Mouse (Mus musculus) intestine, embryonic 16.5 days (tissue): ENCODE results near the gene Pold4. TPM values are rescaled to one million over a fixed set of nuclear protein-coding genes. Genes with fewer than 3 reads are reported as not detected.
A peak's percentile ranks its signal among the peaks of the same experiment; 100 is the strongest.

Experiments
- ATAC-seq: fragments of 200-750 bp; cut with Nextera tagmentation; 2 replicates; pipeline ENCODE4 v1.8.0; 2017; ENCODE audit warnings: moderate TSS enrichment, moderate library complexity
- H3K27ac ChIP-seq: fragments of 300-500 bp; sonication (generic); 2 replicates; pipeline ENCODE4 v1.5.1; 2014; ENCODE audit warnings: mild to moderate bottlenecking, low read length
- H3K27me3 ChIP-seq: fragments of 300-500 bp; sonication (generic); replicated peaks from 2 replicates; pipeline ENCODE4 v1.6.1; 2014; ENCODE audit warnings: low read length, control low read depth, mixed read lengths; ENCODE audit not compliant: control insufficient read depth, insufficient read depth
- H3K36me3 ChIP-seq: fragments of 300-500 bp; sonication (generic); 2 replicates; pipeline ENCODE4 v1.6.1; 2014; ENCODE audit warnings: low read length, control low read depth; ENCODE audit not compliant: control insufficient read depth, insufficient read depth
- H3K4me1 ChIP-seq: fragments of 300-500 bp; sonication (generic); 2 replicates; pipeline ENCODE4 v1.6.1; 2014; ENCODE audit warnings: low read length, control low read depth, mixed read lengths; ENCODE audit not compliant: control insufficient read depth, insufficient read depth
- H3K4me2 ChIP-seq: fragments of 300-500 bp; sonication (generic); 2 replicates; pipeline ENCODE4 v1.6.1; 2014; ENCODE audit warnings: low read depth, low read length, control low read depth
- H3K4me3 ChIP-seq: fragments of 300-500 bp; sonication (generic); 2 replicates; pipeline ENCODE4 v1.5.1; 2014; ENCODE audit warnings: mild to moderate bottlenecking, low read length
- H3K9ac ChIP-seq: fragments of 300-500 bp; sonication (generic); 2 replicates; pipeline ENCODE4 v1.6.1; 2014; ENCODE audit warnings: low read depth, low read length
- H3K9me3 ChIP-seq: fragments of 300-500 bp; sonication (generic); 2 replicates; pipeline ENCODE4 v1.6.1; 2016; ENCODE audit warnings: low read length, control low read depth; ENCODE audit not compliant: control insufficient read depth
- WGBS: fragments of 180-500 bp; shearing (Covaris S2); extraction: QIAGEN DNeasy Blood & Tissue Kit; methylation state at CpG from one replicate; pipeline ENCODE4 v1.1.7; 2014; 5-methylcytosine and 5-hydroxymethylcytosine counted together
- polyA plus RNA-seq: library from polyadenylated mRNA; unstranded; fragments of >200 nt; fragmentation: Nextera tagmentation; extraction: Ambion mirVana; gene quantifications from 2 replicates; pipeline ENCODE4 v1.2.1, GENCODE M21; 2015

Pold4 gene
- polyA plus RNA-seq, 1 experiment from 2014 or later, result 46.7 TPM

DNA sequence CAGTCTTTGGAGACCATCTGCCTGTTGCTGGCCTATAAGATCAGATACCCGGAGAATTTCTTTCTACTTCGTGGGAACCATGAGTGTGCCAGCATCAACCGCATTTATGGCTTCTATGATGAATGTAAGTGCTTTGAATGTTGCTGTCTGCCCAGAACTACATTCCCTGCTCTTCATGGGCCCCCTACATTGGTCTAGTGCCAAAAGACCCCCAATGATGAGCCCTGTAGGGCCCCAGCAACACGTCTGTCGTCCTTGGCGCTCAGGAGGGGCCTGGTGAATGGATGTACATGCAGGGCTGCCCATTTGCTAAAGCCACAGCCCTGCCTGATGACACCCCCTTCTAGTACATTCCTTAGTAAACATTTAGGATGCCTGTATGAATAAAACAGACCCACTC is 38.6 kb upstream of the Pold4 start:
- peaks cover 47% of the 10 kb centered on the region for H3K4me1 ChIP-seq
- no peaks in the 10 kb centered on the region for H3K27me3 ChIP-seq
- ATAC-seq, result no peak
- H3K4me3 ChIP-seq, result peak overlapping the region; percentile 95
- H3K9me3 ChIP-seq, result no peaks in the 10 kb centered on the region
- peak overlapping the region; percentile 74 for H3K4me2 ChIP-seq
- H3K9ac ChIP-seq, result peak overlapping the region; percentile 99
- WGBS, result 49% methylated on average over 6 of the region's 6 CpGs
- H3K27ac ChIP-seq, result peak overlapping the region; percentile 97; the same call in 1 of the 2 replicates
- peaks cover 22% of the 10 kb centered on the region; the same call in 1 of the 2 replicates for H3K36me3 ChIP-seq

DNA sequence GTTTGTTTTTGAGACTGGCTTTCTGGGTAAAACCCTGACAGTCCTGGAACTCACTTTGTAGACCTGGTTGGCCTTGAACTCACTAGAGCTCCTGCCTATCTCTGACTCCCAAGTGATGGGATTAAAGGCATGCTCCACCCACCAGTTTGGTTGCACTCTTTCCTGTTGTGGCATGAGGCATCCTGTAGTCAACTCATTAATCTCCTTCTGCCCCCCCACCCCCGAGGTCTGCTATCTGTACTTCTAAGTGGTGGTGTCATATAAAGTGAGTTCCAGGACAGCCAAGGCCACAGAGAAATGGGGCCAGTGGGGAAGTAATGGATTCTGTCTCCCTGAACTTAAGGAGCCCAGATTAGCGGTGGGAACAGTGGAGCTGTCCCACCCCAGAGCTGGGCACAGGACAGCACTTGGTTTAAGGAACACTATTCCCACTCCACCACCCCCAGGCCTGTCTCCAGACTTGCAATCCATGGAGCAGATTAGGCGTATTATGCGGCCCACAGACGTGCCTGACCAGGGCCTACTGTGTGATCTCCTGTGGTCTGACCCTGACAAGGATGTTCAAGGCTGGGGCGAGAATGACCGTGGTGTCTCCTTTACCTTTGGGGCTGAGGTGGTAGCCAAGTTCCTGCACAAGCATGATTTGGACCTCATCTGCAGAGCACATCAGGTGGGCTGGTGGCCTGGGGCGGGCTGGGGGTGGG is 37.5 kb upstream of the Pold4 start:
- WGBS, result 79% methylated on average over 8 of the region's 8 CpGs
- Histone ChIP-seq H3K4me2 (no peak overlapping the region), H3K27ac (no peak overlapping the region), H3K4me1 (peaks cover 47% of the 10 kb centered on the region), H3K9ac (no peak overlapping the region), H3K36me3 (peaks cover 22% of the 10 kb centered on the region; the same call in 1 of the 2 replicates), H3K9me3 (no peaks in the 10 kb centered on the region), H3K27me3 (no peaks in the 10 kb centered on the region), H3K4me3 (no peak overlapping the region)
- no peak for ATAC-seq

DNA sequence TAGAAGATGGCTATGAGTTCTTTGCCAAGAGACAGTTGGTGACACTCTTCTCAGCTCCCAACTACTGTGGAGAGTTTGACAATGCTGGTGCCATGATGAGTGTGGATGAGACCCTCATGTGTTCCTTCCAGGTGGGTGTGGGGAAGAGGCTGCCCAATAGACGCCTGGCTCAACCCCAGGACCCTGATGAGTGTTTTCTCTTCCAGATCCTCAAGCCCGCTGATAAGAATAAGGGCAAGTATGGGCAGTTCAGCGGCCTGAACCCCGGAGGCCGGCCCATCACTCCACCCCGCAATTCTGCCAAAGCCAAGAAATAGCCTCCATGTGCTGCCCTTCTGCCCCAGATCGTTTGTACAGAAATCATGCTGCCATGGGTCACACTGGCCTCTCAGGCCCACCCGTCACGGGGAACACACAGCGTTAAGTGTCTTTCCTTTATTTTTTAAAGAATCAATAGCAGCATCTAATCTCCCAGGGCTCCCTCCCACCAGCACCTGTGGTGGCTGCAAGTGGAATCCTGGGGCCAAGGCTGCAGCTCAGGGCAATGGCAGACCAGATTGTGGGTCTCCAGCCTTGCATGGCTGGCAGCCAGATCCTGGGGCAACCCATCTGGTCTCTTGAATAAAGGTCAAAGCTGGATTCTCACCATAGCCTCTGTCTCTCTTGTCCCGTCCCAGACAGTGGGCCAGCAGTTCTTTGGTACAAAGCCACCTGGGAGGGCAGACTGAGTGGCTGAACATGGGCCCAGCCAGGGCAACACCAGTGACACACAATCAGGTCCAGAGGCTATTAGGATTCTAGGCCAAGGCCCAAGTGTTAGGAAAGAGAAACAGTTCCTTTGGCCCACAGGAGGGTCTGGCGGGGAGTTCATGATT is 36.7 kb upstream of the Pold4 start:
- no peaks in the 10 kb centered on the region for H3K9me3 ChIP-seq
- H3K4me3 ChIP-seq, result no peak overlapping the region
- H3K27ac ChIP-seq, result no peak overlapping the region
- no peak overlapping the region for H3K9ac ChIP-seq
- H3K36me3 ChIP-seq, result peaks cover 23% of the 10 kb centered on the region; the same call in 1 of the 2 replicates
- H3K4me2 ChIP-seq, result no peak overlapping the region
- peaks cover 47% of the 10 kb centered on the region for H3K4me1 ChIP-seq
- ATAC-seq, result no peak
- H3K27me3 ChIP-seq, result no peaks in the 10 kb centered on the region
- 74% methylated on average over 12 of the region's 12 CpGs for WGBS

DNA sequence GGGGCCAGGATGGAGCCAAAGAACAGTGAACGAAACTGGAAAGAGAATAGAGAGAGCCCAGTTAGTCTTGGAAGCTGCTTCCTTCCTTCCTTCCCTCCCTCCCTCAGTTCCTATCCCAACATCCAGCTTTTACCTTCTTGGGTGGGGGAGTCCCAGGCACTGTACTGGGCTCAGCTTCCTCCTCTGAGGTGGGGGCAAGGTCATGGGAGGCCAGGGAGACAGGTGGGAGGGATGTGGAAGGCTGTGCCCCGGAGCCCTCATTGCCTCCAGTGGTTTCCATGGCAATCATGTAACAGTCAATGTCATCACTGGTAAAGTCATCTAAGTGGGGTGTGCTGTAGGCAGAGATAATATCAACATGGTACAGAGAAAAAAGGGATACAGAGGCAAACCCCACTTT is 35.7 kb upstream of the Pold4 start:
- peaks cover 52% of the 10 kb centered on the region for H3K4me1 ChIP-seq
- H3K9ac ChIP-seq, result no peak overlapping the region
- no peaks in the 10 kb centered on the region for H3K27me3 ChIP-seq
- no peaks in the 10 kb centered on the region for H3K9me3 ChIP-seq
- H3K4me2 ChIP-seq, result no peak overlapping the region
- H3K4me3 ChIP-seq, result no peak overlapping the region
- 53% methylated on average over 2 of the region's 2 CpGs for WGBS
- H3K27ac ChIP-seq, result peak overlapping the region; percentile 45; the same call in 1 of the 2 replicates
- ATAC-seq, result no peak
- H3K36me3 ChIP-seq, result peaks cover 23% of the 10 kb centered on the region; the same call in 1 of the 2 replicates

DNA sequence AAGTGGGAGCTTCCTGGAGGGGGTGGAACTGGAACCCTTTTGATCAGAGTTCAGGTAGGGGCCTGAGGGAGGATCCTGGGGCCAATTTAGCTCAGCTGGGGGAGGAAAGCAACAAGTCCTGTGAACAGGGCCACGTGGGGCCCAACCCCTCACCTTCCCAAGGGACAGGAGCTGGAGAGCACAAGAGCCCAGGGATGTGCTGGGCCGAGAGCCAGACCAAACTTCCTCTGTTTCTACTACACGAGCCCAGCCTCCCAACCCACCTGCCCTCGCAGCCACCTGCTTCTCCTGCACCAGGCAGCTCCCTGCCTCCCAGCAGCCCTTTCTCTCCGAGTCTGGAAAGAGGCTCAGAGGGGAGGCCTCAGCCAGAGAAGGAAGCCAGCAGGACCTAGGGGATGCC is 35.2 kb upstream of the Pold4 start:
- Histone ChIP-seq H3K9ac (0 out of 2 replicates have a peak overlapping the region, but pooled peaks have one; percentile 0), H3K4me3 (no peak overlapping the region), H3K27ac (peak overlapping the region; percentile 38), H3K27me3 (no peaks in the 10 kb centered on the region), H3K4me1 (peaks cover 47% of the 10 kb centered on the region), H3K36me3 (peaks cover 23% of the 10 kb centered on the region; the same call in 1 of the 2 replicates), H3K4me2 (no peak overlapping the region), H3K9me3 (no peaks in the 10 kb centered on the region)
- ATAC-seq, result peak; percentile 3
- WGBS, result 17% methylated on average over 5 of the region's 5 CpGs

DNA sequence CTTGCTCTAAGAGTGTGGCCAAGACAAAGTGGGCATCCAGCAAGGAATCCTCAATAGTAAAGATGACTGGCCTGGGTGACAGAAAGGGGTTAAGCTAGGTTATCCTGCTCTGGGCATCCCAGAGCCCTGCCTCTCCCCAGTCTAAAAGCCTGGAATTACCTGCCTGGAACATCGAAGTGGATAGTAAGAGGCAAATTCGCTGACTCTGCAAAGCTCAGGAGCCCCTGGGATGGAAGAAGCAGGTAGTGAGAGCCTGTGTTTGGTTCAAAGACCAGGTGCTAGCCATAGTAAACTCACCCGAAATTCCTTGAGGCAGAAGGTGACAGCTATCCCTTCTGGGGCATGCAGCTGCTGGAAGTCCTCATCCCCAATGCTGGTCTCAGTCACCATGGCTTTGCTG is 34.5 kb upstream of the Pold4 start:
- no peaks in the 10 kb centered on the region for H3K27me3 ChIP-seq
- H3K27ac ChIP-seq, result peak overlapping the region; percentile 38; the same call in 1 of the 2 replicates
- H3K4me1 ChIP-seq, result peaks cover 46% of the 10 kb centered on the region
- 0 out of 2 replicates have a peak overlapping the region, but pooled peaks have one; percentile 0 for H3K9ac ChIP-seq
- H3K36me3 ChIP-seq, result peaks cover 23% of the 10 kb centered on the region; the same call in 1 of the 2 replicates
- no peak overlapping the region for H3K4me3 ChIP-seq
- 66% methylated on average over 3 of the region's 3 CpGs for WGBS
- no peak for ATAC-seq
- no peaks in the 10 kb centered on the region for H3K9me3 ChIP-seq
- no peak overlapping the region for H3K4me2 ChIP-seq

DNA sequence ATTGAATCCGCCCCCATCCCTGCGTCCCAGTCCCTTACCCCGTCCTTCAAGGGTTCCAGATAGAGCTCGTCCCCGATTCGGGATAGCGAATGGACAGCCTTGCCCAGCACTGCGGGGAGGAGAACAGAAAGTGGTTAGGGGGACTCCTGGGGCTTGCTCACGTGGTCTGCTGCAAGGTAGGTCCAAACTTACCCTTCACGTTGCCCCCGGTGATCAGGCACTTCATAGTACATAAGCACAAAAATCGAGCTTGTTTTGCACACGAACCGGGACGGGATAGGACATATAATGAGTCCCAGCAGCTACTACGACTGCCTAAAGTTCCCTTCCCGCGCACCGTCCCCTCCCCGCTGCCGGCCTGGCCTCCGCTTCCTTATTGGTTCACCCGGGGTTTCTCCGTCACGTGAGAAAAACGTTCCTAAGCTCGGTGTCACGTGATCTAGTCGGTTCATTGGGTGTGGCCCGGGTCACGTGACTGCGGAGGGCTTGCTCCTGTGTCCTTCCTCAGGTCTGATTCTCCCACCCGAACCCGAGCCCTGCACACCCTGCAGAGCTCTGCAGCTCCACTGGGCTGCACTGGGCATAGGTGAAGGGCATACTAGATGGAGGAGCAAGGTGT is 30.3 kb upstream of the Pold4 start, which contains the start of gene Rad9a:
Rad9a (minus strand) TSS at position 372 of the 619 bp plus-strand sequence.
- H3K36me3 ChIP-seq, result 0 out of 2 replicates have a peak, but pooled peaks cover 6% of the 10 kb centered on the region
- H3K4me3 ChIP-seq, result peak within 1 kb of the TSS; percentile 78
- peak within 1 kb of the TSS; percentile 99 for H3K4me2 ChIP-seq
- no peaks in the 10 kb centered on the region for H3K27me3 ChIP-seq
- H3K9ac ChIP-seq, result peak within 1 kb of the TSS; percentile 85
- H3K9me3 ChIP-seq, result no peaks in the 10 kb centered on the region
- WGBS, result under 1% methylated on average over 34 of the region's 34 CpGs
- H3K4me1 ChIP-seq, result peaks cover 22% of the 10 kb centered on the region
- peak within 1 kb of the TSS; percentile 74 for H3K27ac ChIP-seq
- peak; percentile 86 for ATAC-seq

DNA sequence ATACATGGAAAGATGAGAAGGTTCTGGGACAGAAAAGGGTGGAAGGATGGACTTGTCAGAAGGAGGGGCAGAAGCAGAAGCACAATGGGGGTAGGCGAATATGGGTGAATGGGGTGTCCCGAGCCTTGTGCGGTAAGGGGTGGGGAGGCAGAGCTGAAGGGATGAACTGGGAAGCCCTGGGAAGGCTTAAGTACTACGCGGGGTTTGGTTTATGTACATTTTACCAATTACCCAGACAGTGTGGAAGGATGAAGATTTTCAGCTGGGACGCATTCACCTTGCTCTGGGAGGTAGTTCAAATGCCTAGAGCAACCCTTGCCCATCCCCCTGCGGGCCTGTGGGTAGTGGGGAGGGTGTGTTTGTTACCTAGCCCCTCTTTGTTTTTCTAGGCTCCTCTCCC is 29.6 kb upstream of the Pold4 start:
- H3K4me1 ChIP-seq, result peaks cover 15% of the 10 kb centered on the region
- H3K27me3 ChIP-seq, result no peaks in the 10 kb centered on the region
- 0 out of 2 replicates have a peak, but pooled peaks have one; percentile 5 for ATAC-seq
- no peaks in the 10 kb centered on the region for H3K9me3 ChIP-seq
- H3K27ac ChIP-seq, result no peak overlapping the region; the same call in 1 of the 2 replicates
- H3K4me2 ChIP-seq, result peak overlapping the region; percentile 99
- peak overlapping the region; percentile 78 for H3K4me3 ChIP-seq
- H3K9ac ChIP-seq, result peak overlapping the region; percentile 85
- WGBS, result 31% methylated on average over 7 of the region's 7 CpGs
- H3K36me3 ChIP-seq, result 0 out of 2 replicates have a peak, but pooled peaks cover 6% of the 10 kb centered on the region

DNA sequence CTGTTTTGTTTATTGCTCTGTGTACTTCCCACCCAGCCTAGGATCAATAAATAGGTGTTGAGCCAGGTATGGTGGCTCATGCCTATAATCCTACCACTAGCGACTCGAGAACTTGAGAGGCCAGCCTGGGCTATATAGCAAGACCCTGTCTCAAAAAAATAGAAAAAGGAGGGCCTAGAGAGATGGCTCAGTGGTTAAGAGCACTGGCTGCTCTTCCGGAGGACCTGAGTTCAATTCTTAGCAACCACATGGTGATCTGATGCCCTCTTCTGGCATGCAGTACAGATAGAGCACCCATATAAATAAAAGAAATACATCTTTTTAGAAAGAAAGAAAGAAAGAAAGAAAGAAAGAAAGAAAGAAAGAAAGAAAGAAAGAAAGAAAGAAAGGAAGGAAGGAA is 28.6 kb upstream of the Pold4 start:
- WGBS, result 60% methylated on average over 3 of the region's 3 CpGs
- ATAC-seq, result no peak
- Histone ChIP-seq H3K4me2 (no peak overlapping the region), H3K4me3 (no peak overlapping the region), H3K9me3 (no peaks in the 10 kb centered on the region), H3K4me1 (peaks cover 12% of the 10 kb centered on the region), H3K27me3 (no peaks in the 10 kb centered on the region), H3K36me3 (0 out of 2 replicates have a peak, but pooled peaks cover 2% of the 10 kb centered on the region), H3K27ac (no peak overlapping the region), H3K9ac (no peak overlapping the region)
